1 mouse cellular context compared by ENCODE assay signal in genomic region chr17:24012921-24013320, GRCm38 (mm10).
TF ChIP-seq lines count a peak whose summit lies in the region.

No protein-coding gene starts in this region.

TF ChIP-seq in MEL, 35 proteins besides CTCF, POLR2A, EP300 and RAD21 (continued from another document):
- TF ChIP-seq POLR2AphosphoS2 (IDR thresholded peaks at IDR 0.05; ENCODE audit: low read length) (no peak), KAT2A (conservative IDR thresholded peaks at IDR 0.05; ENCODE audit: low read depth, low read length) (no peak), ZC3H11A (IDR thresholded peaks at IDR 0.05; ENCODE audit: low read depth, low read length) (no peak), RCOR1 (IDR thresholded peaks at IDR 0.05; ENCODE audit: low read depth, low read length) (no peak), TAL1 (IDR thresholded peaks at IDR 0.05; ENCODE audit: low read length) (no peak), MAX (IDR thresholded peaks at IDR 0.05; ENCODE audit: low read length) (no peak), ZKSCAN1 (IDR thresholded peaks at IDR 0.05; ENCODE audit: low read depth, low read length) (no peak), TBP (IDR thresholded peaks at IDR 0.05; ENCODE audit: low read depth, low read length) (no peak), SIN3A (IDR thresholded peaks at IDR 0.05; ENCODE audit: low read length) (no peak), MAZ (IDR thresholded peaks at IDR 0.05; ENCODE audit: low read depth, low read length) (no peak), BHLHE40 (IDR thresholded peaks at IDR 0.05; ENCODE audit: borderline replicate concordance, low read depth, low read length) (no peak), CHD1 (IDR thresholded peaks at IDR 0.05; ENCODE audit: low read depth, low read length) (no peak), GATA1 (IDR thresholded peaks at IDR 0.05; ENCODE audit: low read depth, low read length) (no peak), TCF12 (IDR thresholded peaks at IDR 0.05; ENCODE audit: low read depth, low read length) (no peak), USF1 (IDR thresholded peaks at IDR 0.05; ENCODE audit: low read depth, low read length) (no peak), MXI1 (IDR thresholded peaks at IDR 0.05; ENCODE audit: low read depth, low read length) (no peak), UBTF (IDR thresholded peaks at IDR 0.05; ENCODE audit: borderline replicate concordance, insufficient read depth, low read depth, low read length) (no peak), JUND (IDR thresholded peaks at IDR 0.05; ENCODE audit: low read depth, low read length) (no peak), E2F4 (IDR thresholded peaks at IDR 0.05; ENCODE audit: borderline replicate concordance, low read depth, low read length) (no peak)
TF ChIP-seq in MEL: peak in this region for 0.
